Mouse (Mus musculus): ENCODE data around the gene Coq7. TPM values are rescaled to one million over a fixed set of nuclear protein-coding genes. Genes with fewer than 3 reads are reported as not detected.

Gene Coq7
- polyA plus RNA-seq, 1 experiment = 36.2 TPM

DNA sequence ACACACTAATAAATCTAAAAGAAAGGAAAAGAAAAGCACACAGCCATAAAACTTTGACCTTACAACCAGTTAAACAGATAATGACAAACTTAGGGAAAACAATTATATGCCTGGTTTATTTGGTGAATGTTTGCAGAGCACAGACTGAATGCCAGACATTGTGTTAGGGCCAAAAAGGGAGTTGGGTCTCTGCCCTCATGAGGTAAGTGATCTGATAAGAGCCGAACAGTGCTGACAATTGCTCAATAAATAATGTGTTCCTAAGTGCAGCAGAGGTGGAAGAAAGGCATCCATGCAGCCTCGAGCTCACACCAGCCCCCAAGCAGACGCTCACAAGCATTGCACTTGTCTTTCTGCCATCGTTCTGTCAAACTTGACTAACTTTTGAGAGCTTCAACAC lies 68.7 kb downstream of the Coq7 start:
- H3K79me2 ChIP-seq (ENCODE audit: control insufficient read depth, insufficient read depth) = no peaks in the 10 kb centered on the region
- H3ac ChIP-seq (ENCODE audit: control insufficient read depth, insufficient read length) = no peak overlapping the region
- H3K4me3 ChIP-seq = no peak overlapping the region
- no peaks in the 10 kb centered on the region for H3K27me3 ChIP-seq (ENCODE audit: control insufficient read depth, insufficient read depth, insufficient read length)
- H3K36me3 ChIP-seq (ENCODE audit: control insufficient read depth, insufficient read depth) = no peaks in the 10 kb centered on the region
- no peak overlapping the region for H3K4me2 ChIP-seq (ENCODE audit: low read depth)
- TF ChIP-seq CEBPB (IDR thresholded peaks at IDR 0.05; ENCODE audit: insufficient read depth, poor library complexity, severe bottlenecking) (peak; percentile 43; the same call in 1 of the 2 replicates), TCF3 (IDR thresholded peaks at IDR 0.05; ENCODE audit: insufficient read length, low read depth) (no peak)

DNA sequence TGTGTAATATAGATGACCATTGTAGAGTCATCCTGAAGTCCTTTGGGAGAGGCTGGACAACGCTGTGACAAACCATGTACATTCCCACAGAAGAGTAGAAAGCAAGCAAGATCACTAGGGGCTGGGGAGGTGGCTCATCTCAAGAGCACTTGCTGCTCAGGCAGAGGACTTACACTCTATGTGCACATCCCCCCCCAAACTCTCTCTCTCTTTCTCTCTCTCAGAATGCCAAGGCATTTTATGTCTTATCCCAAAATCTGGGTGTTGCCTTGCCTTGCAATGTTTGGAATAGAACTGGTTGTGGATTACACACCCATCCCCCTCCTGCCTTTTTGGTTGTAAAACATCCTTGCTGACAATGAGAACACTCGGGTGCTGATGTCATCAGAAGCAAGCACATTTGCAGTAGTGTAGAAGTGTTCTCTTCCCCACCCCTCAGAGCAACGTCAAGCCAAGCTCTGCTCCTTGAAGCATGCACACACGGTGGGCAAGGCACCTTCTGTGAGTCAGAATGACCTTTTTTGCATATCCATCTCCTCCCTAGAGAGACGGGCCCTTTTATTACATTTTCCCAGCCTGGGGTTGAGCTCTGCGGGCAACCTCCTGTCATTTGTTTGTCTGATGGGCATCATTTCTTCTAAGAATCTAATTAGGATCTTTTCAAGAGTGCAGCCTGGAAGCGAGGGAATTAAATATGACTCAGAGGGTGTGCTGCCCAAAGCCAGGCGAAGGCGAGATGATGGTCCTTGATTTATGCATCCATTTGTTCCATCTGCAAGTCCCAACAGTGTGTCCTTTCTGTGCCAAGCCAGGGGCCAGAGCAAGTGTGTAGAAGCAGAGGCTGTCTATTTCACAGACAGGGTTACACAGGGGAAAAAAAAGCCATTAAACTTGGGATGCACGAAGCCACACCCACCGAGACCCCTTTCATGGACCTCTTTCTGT lies 70.1 kb downstream of the Coq7 start:
- H3K4me2 ChIP-seq (ENCODE audit: low read depth) = peak overlapping the region; percentile 44
- H3K79me2 ChIP-seq (ENCODE audit: control insufficient read depth, insufficient read depth) = no peaks in the 10 kb centered on the region
- no peaks in the 10 kb centered on the region for H3K27me3 ChIP-seq (ENCODE audit: control insufficient read depth, insufficient read depth, insufficient read length)
- no peaks in the 10 kb centered on the region for H3K36me3 ChIP-seq (ENCODE audit: control insufficient read depth, insufficient read depth)
- no peak overlapping the region for H3K4me3 ChIP-seq
- TF ChIP-seq REST (IDR thresholded peaks at IDR 0.05; ENCODE audit: insufficient read depth, insufficient read length) (no peak), MYOG (IDR thresholded peaks at IDR 0.05; ENCODE audit: control insufficient read depth in 1 of 3, insufficient read depth in 1 of 3, insufficient read length in 2 of 3, low read depth in 2 of 3) (peak in 1 of 3 experiments; percentile 7), MYOD1 (IDR thresholded peaks at IDR 0.05; ENCODE audit: control insufficient read depth in 1 of 3, insufficient read length in 2 of 3, low read depth in 2 of 3) (peak in 2 of 3 experiments; percentile 47 to 55)
- H3ac ChIP-seq (ENCODE audit: control insufficient read depth, insufficient read length) = no peak overlapping the region

DNA sequence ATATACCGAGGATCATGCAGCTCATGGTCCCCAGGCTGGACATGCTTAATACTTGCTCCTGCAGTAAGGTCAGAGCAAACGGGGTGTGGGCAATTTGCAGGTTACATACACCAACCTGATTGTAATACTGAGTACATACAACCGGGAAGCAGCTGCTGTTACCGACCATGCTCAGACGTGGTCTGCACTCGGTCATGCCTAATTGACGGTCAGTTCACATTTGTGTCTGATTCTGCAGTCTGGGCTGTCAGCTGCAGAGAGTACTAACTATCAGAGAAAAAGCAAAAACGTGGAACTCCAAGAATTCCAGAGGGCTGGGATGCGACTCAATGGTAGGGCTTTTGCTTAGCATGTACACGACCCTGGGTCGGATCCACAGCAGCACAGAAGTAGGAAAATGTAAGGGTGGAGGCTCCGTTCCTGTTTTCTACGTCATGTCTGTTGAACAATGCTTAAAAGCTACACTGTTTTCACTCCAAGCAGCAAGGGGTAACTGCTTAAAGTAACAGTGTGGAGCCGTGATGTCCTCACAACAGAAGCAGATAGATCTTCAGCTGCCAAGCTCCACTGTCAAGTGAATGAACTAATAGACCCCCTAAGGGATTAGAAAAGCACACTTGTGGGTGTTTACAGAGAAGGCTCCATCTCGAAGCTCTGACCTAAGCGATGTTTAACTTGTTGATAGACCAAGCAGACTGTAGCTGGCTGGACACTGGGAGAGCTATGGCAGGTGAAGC lies 71.6 kb downstream of the Coq7 start:
- H3ac ChIP-seq (ENCODE audit: control insufficient read depth, insufficient read length) = no peak overlapping the region
- H3K36me3 ChIP-seq (ENCODE audit: control insufficient read depth, insufficient read depth) = no peaks in the 10 kb centered on the region
- no peaks in the 10 kb centered on the region for H3K27me3 ChIP-seq (ENCODE audit: control insufficient read depth, insufficient read depth, insufficient read length)
- H3K79me2 ChIP-seq (ENCODE audit: control insufficient read depth, insufficient read depth) = no peaks in the 10 kb centered on the region
- no peak overlapping the region for H3K4me3 ChIP-seq
- peak in 1 of 3 experiments; percentile 20 for TF ChIP-seq MYOD1 (IDR thresholded peaks at IDR 0.05; ENCODE audit: control insufficient read depth in 1 of 3, insufficient read length in 2 of 3, low read depth in 2 of 3)
- TF ChIP-seq CEBPB (IDR thresholded peaks at IDR 0.05; ENCODE audit: insufficient read depth, poor library complexity, severe bottlenecking) = no peak
- H3K4me2 ChIP-seq (ENCODE audit: low read depth) = no peak overlapping the region

Other genes starting within 250 kb of the Coq7 start
- 5.4 TPM for gene Syt17, start 85.1 kb downstream of the Coq7 start, polyA plus RNA-seq (2012; fragmentation: generic; extraction: Trizol)
- gene Itpripl2, start 41.4 kb downstream of the Coq7 start, polyA plus RNA-seq (2012; fragmentation: generic; extraction: Trizol) = 10.7 TPM
- gene Tmc7, start 51.4 kb upstream of the Coq7 start, polyA plus RNA-seq (2012; fragmentation: generic; extraction: Trizol) = 0.02 TPM
- gene Tmc5, start 63.9 kb upstream of the Coq7 start, polyA plus RNA-seq (2012; fragmentation: generic; extraction: Trizol) = not detected
- 76.5 TPM for gene Gde1, start 172.4 kb upstream of the Coq7 start, polyA plus RNA-seq (2012; fragmentation: generic; extraction: Trizol)
- 1.9 TPM for gene Ccp110, start 179.2 kb upstream of the Coq7 start, polyA plus RNA-seq (2012; fragmentation: generic; extraction: Trizol)
- gene Vps35l, start 206.9 kb upstream of the Coq7 start, polyA plus RNA-seq (2012; fragmentation: generic; extraction: Trizol) = 35.7 TPM